ENCODE assay signal across 9 mouse cellular contexts in genomic region chr12:80216258-80216881, GRCm38 (mm10). TPM values are rescaled to one million over a fixed set of nuclear protein-coding genes. Genes with fewer than 3 reads are reported as not detected.
DNase-seq lines count a peak whose midpoint lies in the region; ATAC-seq lines count a peak whose summit lies in the region.
"Had no signal": no experiment of that assay in that cellular context is flagged by ENCODE, and none has a peak within 500 bp of the region (broad histone marks: within the 10 kb centered on the region; RNA-seq: fewer than 3 reads in every experiment).

No protein-coding gene starts in this region.

- no peaks in the 10 kb centered on the region for H3K27me3 ChIP-seq in megakaryocyte, embryonic 14.5 days (replicated peaks)
- no peaks in the 10 kb centered on the region for H3K27me3 ChIP-seq in heart, embryonic 12.5 days (replicated peaks)
- no peaks in the 10 kb centered on the region for H3K27me3 ChIP-seq in stomach, embryonic 16.5 days (ENCODE audit: control insufficient read depth, insufficient read depth, low read length)
- H3K27me3 ChIP-seq in forebrain, embryonic 10.5 days (ENCODE audit: poor library complexity, severe bottlenecking): no peaks in the 10 kb centered on the region
- H3K27me3 ChIP-seq: neural tube, embryonic 13.5 days had no signal

- H3K4me2 ChIP-seq in heart, embryonic 12.5 days: no peak overlapping the region
- 0 out of 2 replicates have a peak overlapping the region, but pooled peaks have one; percentile 7 for H3K4me2 ChIP-seq in stomach, embryonic 16.5 days (ENCODE audit: low read depth, low read length)
- H3K4me2 ChIP-seq: neural tube, embryonic 13.5 days had no signal

- H3K9ac ChIP-seq in heart, embryonic 12.5 days: 0 out of 2 replicates have a peak overlapping the region, but pooled peaks have one; percentile 44
- H3K9ac ChIP-seq in stomach, embryonic 16.5 days (ENCODE audit: low read length): 0 out of 2 replicates have a peak overlapping the region, but pooled peaks have one; percentile 6
- H3K9ac ChIP-seq: neural tube, embryonic 13.5 days had no signal

- H3K36me3 ChIP-seq in megakaryocyte, embryonic 14.5 days (replicated peaks; ENCODE audit: low read length): peaks cover 37% of the 10 kb centered on the region
- no peaks in the 10 kb centered on the region for H3K36me3 ChIP-seq in heart, embryonic 12.5 days
- no peaks in the 10 kb centered on the region for H3K36me3 ChIP-seq in stomach, embryonic 16.5 days (ENCODE audit: control insufficient read depth, insufficient read depth, low read length)
- H3K36me3 ChIP-seq in forebrain, embryonic 10.5 days (replicated peaks): peaks cover 3% of the 10 kb centered on the region
- H3K36me3 ChIP-seq: neural tube, embryonic 13.5 days had no signal

- DNase-seq in kidney, postnatal 25 days: peak; percentile 40 to 72
- no peak for DNase-seq in forebrain, embryonic 10.5 days (ENCODE audit: extremely low spot score, low spot score)
- DNase-seq in urinary bladder, adult 18-20 months (ENCODE audit: low spot score in 2 of 2): no peak

- ATAC-seq in megakaryocyte, adult 5-6 weeks (ENCODE audit: poor library complexity, severe bottlenecking): no peak
- ATAC-seq in heart, embryonic 12.5 days (ENCODE audit: insufficient number of reproducible peaks, low FRiP score): peak; percentile 61
- peak; percentile 71 for ATAC-seq in stomach, embryonic 16.5 days (ENCODE audit: insufficient read depth, low FRiP score)
- ATAC-seq in granulocyte monocyte progenitor cell, adult 5-6 weeks (replicated peaks; ENCODE audit: poor library complexity, severe bottlenecking): no peak

- peak overlapping the region; percentile 70 for H3K4me3 ChIP-seq in megakaryocyte, embryonic 14.5 days (replicated peaks)
- H3K4me3 ChIP-seq in heart, embryonic 12.5 days: no peak overlapping the region
- no peak overlapping the region for H3K4me3 ChIP-seq in stomach, embryonic 16.5 days (replicated peaks; ENCODE audit: low read length)
- H3K4me3 ChIP-seq in forebrain, embryonic 10.5 days: no peak overlapping the region
- H3K4me3 ChIP-seq: neural tube, embryonic 13.5 days had no signal

- peaks cover 95% of the 10 kb centered on the region for H3K4me1 ChIP-seq in megakaryocyte, embryonic 14.5 days
- H3K4me1 ChIP-seq in heart, embryonic 12.5 days (replicated peaks): peaks cover 92% of the 10 kb centered on the region
- H3K4me1 ChIP-seq in stomach, embryonic 16.5 days (ENCODE audit: control insufficient read depth, insufficient read depth, low read length): peaks cover 82% of the 10 kb centered on the region
- peaks cover 52% of the 10 kb centered on the region for H3K4me1 ChIP-seq in forebrain, embryonic 10.5 days

- no peaks in the 10 kb centered on the region for H3K9me3 ChIP-seq in megakaryocyte, embryonic 14.5 days
- H3K9me3 ChIP-seq in heart, embryonic 12.5 days (replicated peaks): no peaks in the 10 kb centered on the region
- no peaks in the 10 kb centered on the region for H3K9me3 ChIP-seq in stomach, embryonic 16.5 days (replicated peaks; ENCODE audit: control insufficient read depth, low read length)
- H3K9me3 ChIP-seq in forebrain, embryonic 10.5 days: no peaks in the 10 kb centered on the region
- H3K9me3 ChIP-seq: neural tube, embryonic 13.5 days had no signal

- 34% methylated on average over 6 of the region's 6 CpGs for WGBS in heart, embryonic 12.5 days
- 23% methylated on average over 6 of the region's 6 CpGs for WGBS in stomach, embryonic 16.5 days
- WGBS in forebrain, embryonic 10.5 days: 70% methylated on average over 6 of the region's 6 CpGs

- H3K27ac ChIP-seq in heart, embryonic 12.5 days (ENCODE audit: poor library complexity, severe bottlenecking): peak overlapping the region; percentile 92
- H3K27ac ChIP-seq in stomach, embryonic 16.5 days (ENCODE audit: low read length): peak overlapping the region; percentile 78
- no peak overlapping the region for H3K27ac ChIP-seq in forebrain, embryonic 10.5 days
- H3K27ac ChIP-seq: neural tube, embryonic 13.5 days had no signal

RNA-seq across cellular contexts. Expression of gene Actn1, which starts 43.8 kb away (rescaled TPM):
- polyA plus RNA-seq in megakaryocyte, embryonic 14.5 days (2012; ENCODE audit: insufficient read depth, low replicate concordance): 408 and 519 TPM in 2 replicates
- total RNA-seq in megakaryocyte, adult 5-6 weeks (2015): 31.2 and 38.6 TPM in 2 replicates
- 30.9 and 52.5 TPM in 2 replicates for total RNA-seq in megakaryocyte, adult 5-6 weeks (2017)
- 63.6 and 65.0 TPM in 2 replicates for polyA plus RNA-seq in heart, embryonic 12.5 days (2016; fragmentation: Nextera tagmentation; extraction: Ambion mirVana)
- polyA plus RNA-seq in stomach, embryonic 16.5 days (2015; fragmentation: Nextera tagmentation; extraction: Ambion mirVana): 51.2 and 52.7 TPM in 2 replicates
- 14.7 and 18.2 TPM in 2 replicates for total RNA-seq in granulocyte monocyte progenitor cell, adult 5-6 weeks (2014; fragmentation: Nextera tagmentation)
- 10.1 and 13.9 TPM in 2 replicates for total RNA-seq in granulocyte monocyte progenitor cell, adult 5-6 weeks (2017)
- polyA plus RNA-seq in forebrain, embryonic 10.5 days (2016; fragmentation: Nextera tagmentation; extraction: Ambion mirVana): 27.8 and 29.2 TPM in 2 replicates

Comparison
In these comparisons a context has a peak if more than half of its experiments do, and no peak if none do; other contexts are left out.
1. ATAC-seq: peak in heart, embryonic 12.5 days (single experiment) and stomach, embryonic 16.5 days (single experiment); none in megakaryocyte, adult 5-6 weeks (single experiment) and granulocyte monocyte progenitor cell, adult 5-6 weeks (single experiment).
2. DNase-seq: peak in kidney, postnatal 25 days (2 of 2); none in forebrain, embryonic 10.5 days (single experiment) and urinary bladder, adult 18-20 months (0 of 2).